Mouse (Mus musculus): ENCODE results near the gene Ddx55. TPM values are rescaled to one million over a fixed set of nuclear protein-coding genes. Genes with fewer than 3 reads are reported as not detected.

Ddx55 gene
- total RNA-seq (2021) (1 to 10 TPM; 6.2 to 7.5 TPM), polyA plus RNA-seq (2012; rRNA removed) (5.3 and 7.7 TPM in 2 replicates)
- long read RNA-seq, transcript Ddx55-201 (14 exons, 2,799 nt): major isoform, 7 of 9 reads
- long read RNA-seq, partial matches to known transcripts: 0 of 9 reads
- long read RNA-seq, other reads (novel, unspliced or antisense): 2 of 9 reads

GRCm38 (mm10) chr5:124552558-124553307 is at the start of gene Ddx55:
TSS of gene Ddx55 (plus strand) at chr5:124552864.
- Histone ChIP-seq H3K27ac (peak within 1 kb of the TSS; percentile 84), H3K79me2 (replicated peaks; ENCODE audit: control insufficient read depth, insufficient read depth, low read length) (no peaks in the 10 kb centered on the region), H3K27me3 (ENCODE audit: control insufficient read depth, insufficient read depth, low read length) (no peaks in the 10 kb centered on the region), H3K4me3 (peak within 1 kb of the TSS; percentile 58), H3K9ac (ENCODE audit: low read depth, low read length) (peak within 1 kb of the TSS; percentile 93), H3K36me3 (ENCODE audit: control insufficient read depth, insufficient read depth, low read length) (peaks cover under 1% of the 10 kb centered on the region), H3K4me1 (ENCODE audit: control insufficient read depth, insufficient read depth, low read length) (peaks cover 2% of the 10 kb centered on the region)
- TF ChIP-seq EP300 (IDR thresholded peaks at IDR 0.05; ENCODE audit: insufficient read depth, low read depth, low read length) (peak; percentile 78; the same call in 1 of the 2 replicates), CTCF (IDR thresholded peaks at IDR 0.05) (peak; percentile 27; the same call in 1 of the 2 replicates), POLR2A (IDR thresholded peaks at IDR 0.05; ENCODE audit: insufficient read depth, low read depth, low read length) (peak; percentile 86)
- peak; percentile 92 for DNase-seq
- WGBS: under 1% methylated on average over 66 of the region's 66 CpGs
- intact Hi-C loops (cut with DNase I): loop anchor here (1.0 kb wide), 1 partner anchor 12 kb away; the partner anchor contains the start of gene Tmed2

DNA sequence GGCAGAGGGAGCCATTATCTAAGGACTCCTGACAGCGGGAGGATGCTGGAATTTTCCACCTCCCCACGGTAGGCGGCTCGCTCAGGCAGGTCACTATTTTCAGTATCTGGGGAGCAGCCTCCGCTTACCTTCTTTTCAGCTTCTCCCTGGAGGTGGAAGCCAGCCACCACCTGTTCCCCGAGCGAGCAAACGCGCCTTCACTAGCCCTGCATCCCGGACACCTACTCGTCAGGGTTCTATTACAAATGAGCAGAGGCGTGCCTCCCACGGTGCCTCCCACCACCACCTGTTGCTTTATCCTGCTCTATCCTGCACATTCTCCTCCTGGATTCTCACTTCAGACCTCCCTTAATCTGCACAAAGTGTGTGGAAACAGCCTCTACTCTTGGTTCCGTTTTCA is 48.9 kb upstream of the Ddx55 start:
- 79% methylated on average over 14 of the region's 14 CpGs for WGBS
- no peaks in the 10 kb centered on the region for H3K79me2 ChIP-seq (replicated peaks; ENCODE audit: control insufficient read depth, insufficient read depth, low read length)
- no peak overlapping the region for H3K27ac ChIP-seq
- peaks cover 5% of the 10 kb centered on the region; the same call in 1 of the 2 replicates for H3K36me3 ChIP-seq (ENCODE audit: control insufficient read depth, insufficient read depth, low read length)
- no peak for DNase-seq
- H3K27me3 ChIP-seq (ENCODE audit: control insufficient read depth, insufficient read depth, low read length): no peaks in the 10 kb centered on the region
- peaks cover 9% of the 10 kb centered on the region for H3K4me1 ChIP-seq (ENCODE audit: control insufficient read depth, insufficient read depth, low read length)
- no peak for TF ChIP-seq POLR2A (IDR thresholded peaks at IDR 0.05; ENCODE audit: insufficient read depth, low read depth, low read length)
- no peak for TF ChIP-seq CTCF (IDR thresholded peaks at IDR 0.05)
- no peak for TF ChIP-seq EP300 (IDR thresholded peaks at IDR 0.05; ENCODE audit: insufficient read depth, low read depth, low read length)
- H3K9ac ChIP-seq (ENCODE audit: low read depth, low read length): no peak overlapping the region
- no peak overlapping the region for H3K4me3 ChIP-seq
- intact Hi-C loops (cut with DNase I): no loop called here

- no peak overlapping the region for H3K9ac ChIP-seq (ENCODE audit: low read depth, low read length)
- 92% methylated on average over 4 of the region's 4 CpGs for WGBS
- H3K4me1 ChIP-seq (ENCODE audit: control insufficient read depth, insufficient read depth, low read length): peaks cover 5% of the 10 kb centered on the region
- no peak for DNase-seq
- H3K36me3 ChIP-seq (ENCODE audit: control insufficient read depth, insufficient read depth, low read length): no peaks in the 10 kb centered on the region; the same call in 1 of the 2 replicates
- intact Hi-C loops (cut with DNase I): no loop called here
- H3K79me2 ChIP-seq (replicated peaks; ENCODE audit: control insufficient read depth, insufficient read depth, low read length): no peaks in the 10 kb centered on the region
- TF ChIP-seq POLR2A (IDR thresholded peaks at IDR 0.05; ENCODE audit: insufficient read depth, low read depth, low read length) (no peak), CTCF (IDR thresholded peaks at IDR 0.05) (no peak), EP300 (IDR thresholded peaks at IDR 0.05; ENCODE audit: insufficient read depth, low read depth, low read length) (no peak)
- H3K27me3 ChIP-seq (ENCODE audit: control insufficient read depth, insufficient read depth, low read length): no peaks in the 10 kb centered on the region
- no peak overlapping the region for H3K27ac ChIP-seq
- no peak overlapping the region for H3K4me3 ChIP-seq
Observed at GRCm38 (mm10) chr5:124505235-124505634, 47.4 kb upstream of the Ddx55 start.

- H3K9ac ChIP-seq (ENCODE audit: low read depth, low read length): peak overlapping the region; percentile 18
- WGBS: 43% methylated on average over 10 of the region's 10 CpGs
Observed at GRCm38 (mm10) chr5:124506731-124507359, 45.8 kb upstream of the Ddx55 start.

DNA sequence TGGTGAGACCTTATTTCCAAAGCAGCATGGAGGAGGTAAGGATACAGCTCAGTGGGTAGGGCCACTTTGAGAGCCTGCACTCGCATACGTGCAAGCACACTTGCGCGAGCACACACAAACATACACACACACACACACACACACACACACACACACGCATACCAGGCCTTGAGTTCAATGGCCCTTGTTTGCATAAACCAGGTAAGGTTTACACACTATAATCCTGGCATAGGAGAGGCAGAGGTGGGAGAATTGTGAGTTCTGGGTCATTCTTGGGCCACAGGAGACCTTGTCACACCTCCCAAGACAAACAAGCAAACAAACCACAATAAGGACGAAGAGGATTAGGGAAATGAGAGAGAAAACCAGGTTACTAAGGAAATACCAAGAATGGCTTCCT is 43.5 kb upstream of the Ddx55 start:
- no peak for TF ChIP-seq EP300 (IDR thresholded peaks at IDR 0.05; ENCODE audit: insufficient read depth, low read depth, low read length)
- no peak for TF ChIP-seq POLR2A (IDR thresholded peaks at IDR 0.05; ENCODE audit: insufficient read depth, low read depth, low read length)
- no peak for TF ChIP-seq CTCF (IDR thresholded peaks at IDR 0.05)
- peaks cover 6% of the 10 kb centered on the region for H3K4me1 ChIP-seq (ENCODE audit: control insufficient read depth, insufficient read depth, low read length)
- no peak for DNase-seq
- no peak overlapping the region for H3K4me3 ChIP-seq
- intact Hi-C loops (cut with DNase I): no loop called here
- no peaks in the 10 kb centered on the region for H3K79me2 ChIP-seq (replicated peaks; ENCODE audit: control insufficient read depth, insufficient read depth, low read length)
- H3K27ac ChIP-seq: peak overlapping the region; percentile 78
- 85% methylated on average over 6 of the region's 6 CpGs for WGBS
- no peaks in the 10 kb centered on the region for H3K36me3 ChIP-seq (ENCODE audit: control insufficient read depth, insufficient read depth, low read length)
- H3K9ac ChIP-seq (ENCODE audit: low read depth, low read length): peak overlapping the region; percentile 4; the same call in 1 of the 2 replicates
- no peaks in the 10 kb centered on the region for H3K27me3 ChIP-seq (ENCODE audit: control insufficient read depth, insufficient read depth, low read length)

More at GRCm38 (mm10) chr5:124506731-124507359, 45.8 kb upstream of the Ddx55 start:
- H3K4me3 ChIP-seq: no peak overlapping the region
- peaks cover 6% of the 10 kb centered on the region for H3K4me1 ChIP-seq (ENCODE audit: control insufficient read depth, insufficient read depth, low read length)
- peak in 1 of 2 experiments; percentile 77 for DNase-seq
- intact Hi-C loops (cut with DNase I): no loop called here
- TF ChIP-seq POLR2A (IDR thresholded peaks at IDR 0.05; ENCODE audit: insufficient read depth, low read depth, low read length) (peak; percentile 57), CTCF (IDR thresholded peaks at IDR 0.05) (peak; percentile 37), EP300 (IDR thresholded peaks at IDR 0.05; ENCODE audit: insufficient read depth, low read depth, low read length) (peak; percentile 97)
- peak overlapping the region; percentile 78 for H3K27ac ChIP-seq
- no peaks in the 10 kb centered on the region for H3K27me3 ChIP-seq (ENCODE audit: control insufficient read depth, insufficient read depth, low read length)
- no peaks in the 10 kb centered on the region for H3K79me2 ChIP-seq (replicated peaks; ENCODE audit: control insufficient read depth, insufficient read depth, low read length)
- no peaks in the 10 kb centered on the region for H3K36me3 ChIP-seq (ENCODE audit: control insufficient read depth, insufficient read depth, low read length)

Data from heart, adult 2 months (tissue).